Mouse (Mus musculus) midbrain, embryonic 10.5 days (tissue): ENCODE data around the gene Npepps. TPM values are rescaled to one million over a fixed set of nuclear protein-coding genes. Genes with fewer than 3 reads are reported as not detected.
"Not testable (repeated sequence)": the region's sequence is repeated elsewhere in the genome, so short reads cannot be mapped to it uniquely, and the experiment has no call there.

Experiments
- DNase-seq: peaks from one replicate; pipeline ENCODE4 v3.0.0-alpha.2; 2017; ENCODE audit warnings: low spot score
- H3K27ac ChIP-seq: fragments of 300-500 bp; sonication (generic); replicated peaks from 2 replicates; pipeline ENCODE4 v1.5.1; 2016; ENCODE audit warnings: mild to moderate bottlenecking
- H3K27me3 ChIP-seq: fragments of 300-500 bp; sonication (generic); 2 replicates; pipeline ENCODE4 v1.6.1; 2016; ENCODE audit warnings: low read depth, mild to moderate bottlenecking; ENCODE audit not compliant: poor library complexity, severe bottlenecking
- H3K36me3 ChIP-seq: fragments of 300-500 bp; sonication (generic); 2 replicates; pipeline ENCODE4 v1.6.1; 2016; ENCODE audit warnings: mild to moderate bottlenecking, moderate library complexity
- H3K4me1 ChIP-seq: fragments of 300-500 bp; sonication (generic); 2 replicates; pipeline ENCODE4 v1.6.1; 2016
- H3K4me3 ChIP-seq: fragments of 300-500 bp; sonication (generic); 2 replicates; pipeline ENCODE4 v1.5.1; 2016; ENCODE audit warnings: mild to moderate bottlenecking, moderate library complexity
- H3K9me3 ChIP-seq: fragments of 300-500 bp; sonication (generic); replicated peaks from 2 replicates; pipeline ENCODE4 v1.6.1; 2016; ENCODE audit warnings: mild to moderate bottlenecking
- WGBS: fragments of 180-500 bp; shearing (Covaris S2); methylation state at CpG from one replicate; pipeline ENCODE4 v1.1.7; 2016; 5-methylcytosine and 5-hydroxymethylcytosine counted together
- polyA plus RNA-seq: library from polyadenylated mRNA; unstranded; fragments of >200 nt; fragmentation: Nextera tagmentation; extraction: Ambion mirVana; gene quantifications from 2 replicates; pipeline ENCODE4 v1.2.1, GENCODE M21; 2016

Npepps gene
- polyA plus RNA-seq, 1 experiment from 2014 or later = 108 TPM

GRCm38 (mm10) chr11:97270004-97270403, 10.4 kb downstream of the Npepps start:
- WGBS = 89% methylated on average over 2 of the region's 2 CpGs
- H3K27me3 ChIP-seq, DNase-seq, H3K4me3 ChIP-seq, H3K27ac ChIP-seq, H3K4me1 ChIP-seq, H3K9me3 ChIP-seq: not testable (repeated sequence)
- peaks cover 43% of the 10 kb centered on the region for H3K36me3 ChIP-seq

- WGBS = 100% methylated on average over 1 of the region's 1 CpGs
- H3K36me3 ChIP-seq = peaks cover 58% of the 10 kb centered on the region
Measured at GRCm38 (mm10) chr11:97266544-97266943, 13.9 kb downstream of the Npepps start.

GRCm38 (mm10) chr11:97249649-97250048, 30.8 kb downstream of the Npepps start:
- not testable (repeated sequence) for DNase-seq, H3K9me3 ChIP-seq, H3K27ac ChIP-seq, H3K4me1 ChIP-seq, H3K4me3 ChIP-seq, H3K27me3 ChIP-seq
- peaks cover 53% of the 10 kb centered on the region for H3K36me3 ChIP-seq
- WGBS = 76% methylated on average over 1 of the region's 1 CpGs

More at GRCm38 (mm10) chr11:97266544-97266943, 13.9 kb downstream of the Npepps start:
- DNase-seq, H3K27me3 ChIP-seq, H3K4me1 ChIP-seq, H3K4me3 ChIP-seq, H3K9me3 ChIP-seq, H3K27ac ChIP-seq: not testable (repeated sequence)

GRCm38 (mm10) chr11:97246510-97247159, 33.8 kb downstream of the Npepps start:
- DNase-seq = no peak

GRCm38 (mm10) chr11:97241321-97241720, 39.1 kb downstream of the Npepps start:
- H3K36me3 ChIP-seq = peaks cover 88% of the 10 kb centered on the region

More at GRCm38 (mm10) chr11:97246510-97247159, 33.8 kb downstream of the Npepps start:
- no peak overlapping the region for H3K27ac ChIP-seq
- no peaks in the 10 kb centered on the region for H3K9me3 ChIP-seq
- H3K36me3 ChIP-seq = peaks cover 62% of the 10 kb centered on the region
- no peaks in the 10 kb centered on the region for H3K4me1 ChIP-seq
- no peaks in the 10 kb centered on the region for H3K27me3 ChIP-seq
- H3K4me3 ChIP-seq = no peak overlapping the region
- 92% methylated on average over 10 of the region's 10 CpGs for WGBS

GRCm38 (mm10) chr11:97237976-97238375, 42.5 kb downstream of the Npepps start:
- Histone ChIP-seq H3K9me3 (no peaks in the 10 kb centered on the region), H3K27me3 (no peaks in the 10 kb centered on the region), H3K36me3 (peaks cover 92% of the 10 kb centered on the region), H3K27ac (no peak overlapping the region), H3K4me1 (no peaks in the 10 kb centered on the region), H3K4me3 (no peak overlapping the region)
- 92% methylated on average over 2 of the region's 2 CpGs for WGBS
- no peak for DNase-seq

More at GRCm38 (mm10) chr11:97241321-97241720, 39.1 kb downstream of the Npepps start:
- Histone ChIP-seq H3K27me3 (no peaks in the 10 kb centered on the region), H3K4me1 (no peaks in the 10 kb centered on the region), H3K27ac (no peak overlapping the region), H3K9me3 (no peaks in the 10 kb centered on the region), H3K4me3 (no peak overlapping the region)
- WGBS = 97% methylated on average over 7 of the region's 7 CpGs
- no peak for DNase-seq

- Histone ChIP-seq H3K4me1 (no peaks in the 10 kb centered on the region), H3K9me3 (no peaks in the 10 kb centered on the region), H3K4me3 (no peak overlapping the region), H3K27me3 (no peaks in the 10 kb centered on the region), H3K36me3 (peaks cover 96% of the 10 kb centered on the region), H3K27ac (no peak overlapping the region)
- DNase-seq = no peak
- WGBS = 94% methylated on average over 5 of the region's 5 CpGs
Measured at GRCm38 (mm10) chr11:97232436-97232835, 48.0 kb downstream of the Npepps start.

- DNase-seq = no peak
- H3K4me1 ChIP-seq = no peaks in the 10 kb centered on the region
- WGBS = 91% methylated on average over 2 of the region's 2 CpGs
- peaks cover 97% of the 10 kb centered on the region for H3K36me3 ChIP-seq
- no peaks in the 10 kb centered on the region for H3K27me3 ChIP-seq
- no peak overlapping the region for H3K4me3 ChIP-seq
- H3K9me3 ChIP-seq = no peaks in the 10 kb centered on the region
- H3K27ac ChIP-seq = no peak overlapping the region
Measured at GRCm38 (mm10) chr11:97229396-97229795, 51.0 kb downstream of the Npepps start.

- no peak overlapping the region for H3K4me3 ChIP-seq
- no peaks in the 10 kb centered on the region for H3K9me3 ChIP-seq
- no peaks in the 10 kb centered on the region for H3K4me1 ChIP-seq
- H3K36me3 ChIP-seq = peaks cover 97% of the 10 kb centered on the region
- WGBS = 93% methylated on average over 7 of the region's 7 CpGs
- DNase-seq = no peak
- H3K27ac ChIP-seq = no peak overlapping the region
- no peaks in the 10 kb centered on the region for H3K27me3 ChIP-seq
Measured at GRCm38 (mm10) chr11:97228985-97229384, 51.5 kb downstream of the Npepps start.

- Histone ChIP-seq H3K4me3 (no peak overlapping the region), H3K27ac (no peak overlapping the region), H3K4me1 (no peaks in the 10 kb centered on the region), H3K36me3 (peaks cover 98% of the 10 kb centered on the region), H3K27me3 (no peaks in the 10 kb centered on the region), H3K9me3 (no peaks in the 10 kb centered on the region)
- no peak for DNase-seq
- 96% methylated on average over 1 of the region's 1 CpGs for WGBS
Measured at GRCm38 (mm10) chr11:97226131-97226530, 54.3 kb downstream of the Npepps start.

GRCm38 (mm10) chr11:97223485-97223884, 57.0 kb downstream of the Npepps start:
- 63% methylated on average over 3 of the region's 3 CpGs for WGBS
- Histone ChIP-seq H3K4me1 (no peaks in the 10 kb centered on the region), H3K27me3 (no peaks in the 10 kb centered on the region), H3K27ac (no peak overlapping the region), H3K4me3 (no peak overlapping the region), H3K36me3 (peaks cover 98% of the 10 kb centered on the region), H3K9me3 (no peaks in the 10 kb centered on the region)
- no peak for DNase-seq

GRCm38 (mm10) chr11:97221611-97222010, 58.8 kb downstream of the Npepps start:
- no peaks in the 10 kb centered on the region for H3K9me3 ChIP-seq
- peaks cover 98% of the 10 kb centered on the region for H3K36me3 ChIP-seq
- no peaks in the 10 kb centered on the region for H3K4me1 ChIP-seq
- DNase-seq = no peak
- H3K4me3 ChIP-seq = no peak overlapping the region
- no peak overlapping the region for H3K27ac ChIP-seq
- 99% methylated on average over 2 of the region's 2 CpGs for WGBS
- no peaks in the 10 kb centered on the region for H3K27me3 ChIP-seq

- H3K4me1 ChIP-seq = no peaks in the 10 kb centered on the region
- 87% methylated on average over 3 of the region's 3 CpGs for WGBS
Measured at GRCm38 (mm10) chr11:97220211-97220610, 60.2 kb downstream of the Npepps start.

More at GRCm38 (mm10) chr11:97220211-97220610, 60.2 kb downstream of the Npepps start:
- Histone ChIP-seq H3K27ac (no peak overlapping the region), H3K9me3 (no peaks in the 10 kb centered on the region), H3K4me3 (no peak overlapping the region), H3K27me3 (no peaks in the 10 kb centered on the region), H3K36me3 (peaks cover 98% of the 10 kb centered on the region)
- DNase-seq = no peak
